Mouse (Mus musculus): Measurements from ENCODE around the gene Prkd1.

Prkd1 gene

DNA sequence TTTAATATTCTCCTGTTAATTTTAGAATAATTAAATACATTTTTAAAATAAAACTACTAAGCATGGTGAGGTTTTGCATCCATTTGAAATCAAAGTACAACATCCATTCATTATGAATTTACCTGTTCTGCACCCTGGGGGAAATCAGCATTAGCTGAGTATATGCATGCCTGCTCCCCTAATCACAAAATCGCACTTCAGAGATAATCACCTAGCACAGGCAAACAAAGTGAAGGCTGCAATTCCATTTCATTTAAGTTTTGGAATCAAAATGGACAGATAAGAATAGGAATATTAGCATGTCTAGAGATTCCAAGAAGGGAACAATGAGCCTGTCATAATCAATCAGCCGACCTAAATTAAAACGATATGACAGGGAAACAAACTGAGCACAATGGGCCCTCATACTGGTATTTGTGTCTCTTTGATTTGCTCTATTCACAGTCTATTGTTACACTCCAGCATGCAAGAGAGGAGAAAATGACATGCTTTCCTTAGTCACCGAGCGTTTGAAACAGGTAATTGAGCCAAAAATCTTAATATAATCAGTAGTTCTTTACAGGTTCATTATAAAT lies 218.7 kb downstream of the Prkd1 start:
- DNase-seq (ENCODE audit: low read depth, low spot score) = no peak

DNA sequence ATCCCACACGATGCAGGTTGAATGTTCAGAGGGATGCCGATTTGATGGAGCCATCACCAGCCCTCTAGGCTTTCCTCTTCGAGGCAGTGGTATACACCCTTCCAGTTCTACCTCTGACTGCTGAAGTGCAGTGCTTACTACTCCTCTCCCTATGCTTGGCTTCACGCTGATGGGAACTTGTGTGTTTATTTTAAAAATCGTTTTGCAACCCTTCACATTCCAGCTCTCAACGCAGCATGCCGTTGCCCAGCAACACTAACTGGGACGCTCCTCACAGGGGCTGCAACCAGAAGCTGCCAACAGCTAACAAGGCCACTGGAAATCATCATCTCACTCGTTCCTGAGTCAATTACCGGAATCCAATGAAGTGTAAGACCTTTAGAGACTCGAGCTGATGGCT lies 296.5 kb downstream of the Prkd1 start:
- peak; percentile 21 for DNase-seq (ENCODE audit: low read depth, low spot score)

DNA sequence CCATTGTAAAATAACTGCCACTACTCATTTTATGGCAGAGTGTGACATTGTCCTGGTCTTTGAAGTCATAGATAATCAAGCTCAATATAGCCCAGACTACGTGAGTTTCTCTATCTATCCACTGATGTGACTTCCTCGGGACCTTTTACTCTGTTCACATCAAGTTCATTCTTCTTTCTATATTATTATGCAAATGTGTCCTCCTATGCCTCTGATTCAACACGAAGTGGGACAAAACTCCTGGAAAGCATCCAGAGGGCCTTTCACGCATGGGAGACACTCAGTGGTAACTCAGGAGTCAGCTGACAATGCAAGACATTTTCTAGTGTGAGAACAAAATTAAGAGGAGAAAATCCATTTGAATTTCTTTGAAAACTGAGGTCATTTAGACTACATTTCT lies 315.7 kb downstream of the Prkd1 start:
- DNase-seq (ENCODE audit: low read depth, low spot score) = no peak

DNA sequence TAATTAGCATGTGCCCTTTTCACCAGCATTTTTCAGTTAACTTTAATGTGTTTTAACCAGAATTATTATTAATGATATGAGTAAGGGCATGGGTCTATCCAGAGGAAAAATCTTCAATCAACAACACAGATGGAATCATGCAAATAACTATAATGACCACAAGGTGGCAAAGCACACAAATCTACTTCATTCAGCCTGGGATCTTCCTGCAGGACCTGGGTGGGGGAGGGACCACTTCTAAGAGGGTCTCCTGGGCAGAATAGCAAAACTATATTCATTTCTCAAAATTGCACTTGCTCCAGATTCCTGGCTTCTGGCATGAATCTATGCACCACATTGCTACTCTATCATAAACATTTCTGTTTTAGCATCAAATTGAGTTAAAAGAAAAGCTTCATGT lies 334.3 kb downstream of the Prkd1 start:
- DNase-seq (ENCODE audit: low read depth, low spot score) = peak; percentile 18

DNA sequence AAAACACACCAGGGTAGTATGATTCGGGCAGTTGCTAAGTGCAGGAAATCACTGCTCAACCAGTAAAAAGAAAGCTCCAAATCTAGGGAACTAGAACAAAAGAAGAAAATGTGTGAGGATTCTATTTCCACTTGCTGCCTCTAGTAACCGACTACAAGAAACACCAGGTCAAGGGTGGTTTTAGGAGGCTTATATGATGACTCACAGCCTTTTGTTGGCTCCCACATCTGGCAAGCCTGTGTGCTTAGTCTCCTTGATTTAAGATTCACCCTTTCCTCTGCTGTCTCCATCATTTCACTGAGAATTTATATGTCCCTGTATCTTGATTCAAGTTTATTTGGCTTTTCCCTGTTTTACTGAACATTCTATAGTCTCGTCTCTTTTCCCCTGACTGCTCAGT lies 339.6 kb downstream of the Prkd1 start:
- no peak for DNase-seq (ENCODE audit: low read depth, low spot score)

DNA sequence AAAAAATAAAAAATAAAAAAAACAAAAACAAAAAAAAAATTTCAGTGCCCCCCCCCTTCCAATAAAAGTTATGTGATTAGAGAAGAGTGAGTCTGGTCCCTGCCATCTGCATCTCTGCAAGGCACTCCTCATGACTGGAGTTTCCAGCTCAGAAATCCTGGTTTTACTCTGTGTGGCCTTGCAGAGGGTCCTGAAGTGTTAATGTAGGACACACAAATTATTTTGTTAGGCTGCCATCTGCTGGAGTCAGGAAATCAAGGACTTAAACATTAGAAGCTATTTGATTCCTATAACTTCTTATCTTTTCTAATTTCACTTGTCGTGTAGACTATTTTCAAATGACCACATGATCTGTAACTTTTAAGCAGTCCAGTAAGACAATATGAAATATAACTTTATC lies 347.6 kb downstream of the Prkd1 start:
- DNase-seq (ENCODE audit: low read depth, low spot score) = peak; percentile 13

DNA sequence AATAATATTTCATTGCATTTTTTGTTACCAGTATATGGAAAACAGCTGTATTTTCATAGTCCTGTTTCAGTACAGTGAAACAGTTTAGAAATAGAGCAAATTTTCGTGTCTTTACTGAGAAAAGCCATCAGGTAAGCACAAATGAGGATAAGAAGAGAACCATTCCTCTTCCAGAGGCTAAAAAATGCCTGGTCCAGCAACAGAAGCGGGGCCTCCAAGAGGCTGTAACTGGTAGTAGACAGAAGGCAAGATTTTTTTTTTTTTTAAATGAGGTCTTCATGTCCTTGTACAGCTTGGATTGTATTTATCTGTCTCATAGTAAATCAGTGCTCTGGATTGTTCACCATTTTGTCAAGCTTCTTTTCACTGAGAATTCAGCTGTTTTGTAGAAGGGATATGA lies 352.8 kb downstream of the Prkd1 start:
- peak; percentile 5 for DNase-seq (ENCODE audit: low read depth, low spot score)

DNA sequence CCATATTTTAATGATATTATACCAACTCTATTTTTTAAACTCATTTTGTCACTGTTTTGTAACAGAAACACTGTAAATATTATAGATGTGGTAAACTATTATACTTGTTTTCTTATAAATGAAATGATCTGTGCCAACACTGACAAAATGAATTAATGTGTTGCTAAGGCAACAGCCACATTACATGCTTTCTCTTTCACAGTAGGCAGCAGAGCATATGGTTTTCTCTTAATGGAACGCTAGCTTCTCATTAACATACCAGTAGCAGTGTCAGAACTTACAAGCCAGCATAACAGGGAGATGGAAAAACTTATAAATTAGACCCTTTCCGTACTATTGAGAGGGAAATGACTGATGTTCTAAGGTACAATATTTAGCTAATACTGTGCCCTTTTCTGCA lies 353.3 kb downstream of the Prkd1 start:
- peak; percentile 30 for DNase-seq (ENCODE audit: low read depth, low spot score)

DNA sequence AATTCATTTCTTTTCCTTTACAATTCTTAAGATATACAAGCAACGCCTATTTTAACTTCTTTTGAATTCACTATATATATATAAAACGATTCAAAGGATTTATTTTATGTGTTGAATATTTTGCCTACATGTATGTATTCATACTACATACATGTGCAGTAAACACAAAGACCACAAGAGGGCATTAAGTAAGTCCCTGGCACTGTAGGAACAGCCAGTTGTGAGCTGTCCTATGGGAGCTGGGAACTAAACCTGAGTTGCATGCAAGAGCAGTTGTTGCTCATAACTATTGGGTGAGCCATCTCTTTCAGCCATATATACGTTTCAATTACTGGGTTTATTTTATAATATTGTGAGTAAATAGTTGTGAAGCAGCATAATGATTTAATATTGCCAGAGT lies 356.1 kb downstream of the Prkd1 start:
- peak; percentile 22 for DNase-seq (ENCODE audit: low read depth, low spot score)
